Comparison of ENCODE assay signal across 30 mouse cellular contexts in genomic region chr4:124632856-124633255, GRCm38 (mm10). TPM values are rescaled to one million over a fixed set of nuclear protein-coding genes. Genes with fewer than 3 reads are reported as not detected.
"Had no signal": no experiment of that assay in that cellular context is flagged by ENCODE, and none has a peak within 500 bp of the region (broad histone marks: within the 10 kb centered on the region; RNA-seq: fewer than 3 reads in every experiment).

No protein-coding gene starts in this region.

- H3K9me3 ChIP-seq: heart, embryonic 13.5 days; heart, embryonic 15.5 days; hindbrain, embryonic 12.5 days; kidney, embryonic 15.5 days; limb, embryonic 10.5 days; limb, embryonic 12.5 days had no signal

- H3K4me3 ChIP-seq: heart, adult 2 months; heart, embryonic 13.5 days; heart, embryonic 15.5 days; hindbrain, embryonic 12.5 days; kidney, embryonic 15.5 days; left cerebral cortex, adult 2 months; limb, embryonic 10.5 days; limb, embryonic 12.5 days had no signal

- DNase-seq: gastrocnemius, postnatal 36 days; heart, adult 11 months; kidney, adult 11 months; layer of hippocampus, adult 9-11 months had no signal

- H3K4me1 ChIP-seq: heart, embryonic 13.5 days; heart, embryonic 15.5 days; kidney, embryonic 15.5 days; limb, embryonic 10.5 days; limb, embryonic 12.5 days had no signal

- ATAC-seq: hindbrain, embryonic 16.5 days; intestine, embryonic 16.5 days had no signal

- H3K9ac ChIP-seq: heart, embryonic 13.5 days; heart, embryonic 15.5 days; hindbrain, embryonic 12.5 days; hindbrain, embryonic 14.5 days; kidney, embryonic 15.5 days; limb, embryonic 12.5 days had no signal

- H3K36me3 ChIP-seq: heart, embryonic 13.5 days; heart, embryonic 15.5 days; hindbrain, embryonic 12.5 days; kidney, embryonic 15.5 days; limb, embryonic 10.5 days; limb, embryonic 12.5 days had no signal

- H3K4me2 ChIP-seq: heart, embryonic 11.5 days; heart, embryonic 13.5 days; heart, embryonic 15.5 days; hindbrain, embryonic 12.5 days; hindbrain, embryonic 14.5 days; kidney, embryonic 15.5 days; limb, embryonic 12.5 days; liver, embryonic 11.5 days had no signal

- H3K27ac ChIP-seq: heart, adult 2 months; heart, embryonic 13.5 days; heart, embryonic 15.5 days; hindbrain, embryonic 12.5 days; hindbrain, embryonic 14.5 days; kidney, embryonic 15.5 days; kidney, postnatal 0 days; left cerebral cortex, adult 2 months; limb, embryonic 10.5 days; limb, embryonic 12.5 days had no signal

RNA-seq across cellular contexts. Expression of gene 3100002H09Rik, which starts 22.3 kb away (rescaled TPM):
- total RNA-seq: gastrocnemius, adult 18-20 months; gastrocnemius, adult 8-10 months; gastrocnemius, postnatal 14 days; gastrocnemius, postnatal 36 days; heart, adult 2 months; heart, postnatal 14 days; heart, postnatal 36 days; hematopoietic stem cell, adult 5-6 weeks had no signal
- polyA plus RNA-seq: gonadal fat pad, adult 2 months; heart, adult 2 months; heart, embryonic 11.5 days; heart, postnatal 0 days; hindbrain, embryonic 14.5 days; intestine, embryonic 14.5 days; intestine, embryonic 16.5 days; kidney, adult 2 months; kidney, embryonic 15.5 days; kidney, postnatal 0 days; large intestine, adult 2 months; limb, embryonic 10.5 days; limb, embryonic 12.5 days; limb, embryonic 14.5 days; liver, embryonic 11.5 days had no signal

RNA-seq across cellular contexts. Expression of gene Pou3f1, which starts 23.8 kb away (rescaled TPM):
- total RNA-seq: hematopoietic stem cell, adult 5-6 weeks had no signal
